Mouse (Mus musculus): ENCODE results near the gene Fpr3.

- TF ChIP-seq POLR2A (IDR thresholded peaks at IDR 0.05; ENCODE audit: control insufficient read depth, extremely low read depth, insufficient read depth, low read length, poor library complexity) (no peak), CTCF (IDR thresholded peaks at IDR 0.05; ENCODE audit: borderline replicate concordance, control insufficient read depth, extremely low read depth, insufficient read depth, low read length, poor library complexity) (no peak)
Measured at GRCm38 (mm10) chr17:17973443-17973842, 85.8 kb downstream of the Fpr3 start.

All from thymus, adult 2 months (tissue).